Mouse (Mus musculus): ENCODE data around the gene Tns2. TPM values are rescaled to one million over a fixed set of nuclear protein-coding genes. Genes with fewer than 3 reads are reported as not detected.

The Tns2 gene
- 18.6 and 24.0 TPM in 2 replicates for polyA plus RNA-seq (2015; fragmentation: Nextera tagmentation; extraction: Ambion mirVana)

GRCm38 (mm10) chr15:102100161-102100981, at the start of gene Tns2:
TSS of gene Tns2 (plus strand) at chr15:102100413.

GRCm38 (mm10) chr15:102073559-102074069, 26.6 kb upstream of the Tns2 start, which contains the start of gene Eif4b:
TSS of gene Eif4b (plus strand) at chr15:102073773.

GRCm38 (mm10) chr15:102136129-102136758, 36.0 kb downstream of the Tns2 start, which contains the start of gene Spryd3:
TSS of gene Spryd3 (minus strand) at chr15:102136234.

GRCm38 (mm10) chr15:102144274-102144711, 44.1 kb downstream of the Tns2 start, which contains the start of gene Igfbp6:
TSS of gene Igfbp6 (plus strand) at chr15:102144362.

GRCm38 (mm10) chr15:102150301-102151135, 50.3 kb downstream of the Tns2 start, which contains the start of gene Soat2:
TSS of gene Soat2 (plus strand) at chr15:102150526.

Other genes with a start within 250 kb of the Tns2 start
- gene Krt1, start 249.6 kb upstream of the Tns2 start, polyA plus RNA-seq (2015; fragmentation: Nextera tagmentation; extraction: Ambion mirVana) = 0.80 and 1.2 TPM in 2 replicates
- 0.08 TPM in 1 of 2 replicates, not detected in the other for gene Krt77, start 230.7 kb upstream of the Tns2 start, polyA plus RNA-seq (2015; fragmentation: Nextera tagmentation; extraction: Ambion mirVana)
- gene Krt76, start 207.5 kb upstream of the Tns2 start, polyA plus RNA-seq (2015; fragmentation: Nextera tagmentation; extraction: Ambion mirVana) = not detected in 2 replicates
- 113 and 146 TPM in 2 replicates for gene Krt4, start 175.7 kb upstream of the Tns2 start, polyA plus RNA-seq (2015; fragmentation: Nextera tagmentation; extraction: Ambion mirVana)
- gene Krt79, start 160.1 kb upstream of the Tns2 start, polyA plus RNA-seq (2015; fragmentation: Nextera tagmentation; extraction: Ambion mirVana) = 0.47 and 0.71 TPM in 2 replicates
- 2.1 and 2.2 TPM in 2 replicates for gene Krt78, start 146.1 kb upstream of the Tns2 start, polyA plus RNA-seq (2015; fragmentation: Nextera tagmentation; extraction: Ambion mirVana)
- gene Krt8, start 95.9 kb upstream of the Tns2 start, polyA plus RNA-seq (2015; fragmentation: Nextera tagmentation; extraction: Ambion mirVana) = 1,267 and 1,548 TPM in 2 replicates
- 1,517 and 1,777 TPM in 2 replicates for gene Krt18, start 72.2 kb upstream of the Tns2 start, polyA plus RNA-seq (2015; fragmentation: Nextera tagmentation; extraction: Ambion mirVana)
- gene Eif4b, start 26.6 kb upstream of the Tns2 start, polyA plus RNA-seq (2015; fragmentation: Nextera tagmentation; extraction: Ambion mirVana) = 68.1 and 68.6 TPM in 2 replicates
- gene Spryd3, start 35.8 kb downstream of the Tns2 start, polyA plus RNA-seq (2015; fragmentation: Nextera tagmentation; extraction: Ambion mirVana) = 26.5 and 29.8 TPM in 2 replicates
- gene Igfbp6, start 43.9 kb downstream of the Tns2 start, polyA plus RNA-seq (2015; fragmentation: Nextera tagmentation; extraction: Ambion mirVana) = 78.2 and 93.2 TPM in 2 replicates
- gene Soat2, start 50.1 kb downstream of the Tns2 start, polyA plus RNA-seq (2015; fragmentation: Nextera tagmentation; extraction: Ambion mirVana) = 0.16 and 0.88 TPM in 2 replicates
- gene Zfp740, start 102.8 kb downstream of the Tns2 start, polyA plus RNA-seq (2015; fragmentation: Nextera tagmentation; extraction: Ambion mirVana) = 21.3 and 21.8 TPM in 2 replicates
- 54.0 and 55.8 TPM in 2 replicates for gene Csad, start 104.3 kb downstream of the Tns2 start, polyA plus RNA-seq (2015; fragmentation: Nextera tagmentation; extraction: Ambion mirVana)
- gene Itgb7, start 131.5 kb downstream of the Tns2 start, polyA plus RNA-seq (2015; fragmentation: Nextera tagmentation; extraction: Ambion mirVana) = 1.2 and 2.5 TPM in 2 replicates
- 27.1 and 28.4 TPM in 2 replicates for gene Rarg, start 157.1 kb downstream of the Tns2 start, polyA plus RNA-seq (2015; fragmentation: Nextera tagmentation; extraction: Ambion mirVana)
- gene Gm9918, start 170.2 kb downstream of the Tns2 start, polyA plus RNA-seq (2015; fragmentation: Nextera tagmentation; extraction: Ambion mirVana) = 0.07 TPM in 1 of 2 replicates, not detected in the other
- 81.9 and 85.2 TPM in 2 replicates for gene Mfsd5, start 179.0 kb downstream of the Tns2 start, polyA plus RNA-seq (2015; fragmentation: Nextera tagmentation; extraction: Ambion mirVana)
- 4.2 and 5.0 TPM in 2 replicates for gene Espl1, start 195.9 kb downstream of the Tns2 start, polyA plus RNA-seq (2015; fragmentation: Nextera tagmentation; extraction: Ambion mirVana)
- gene Pfdn5, start 225.7 kb downstream of the Tns2 start, polyA plus RNA-seq (2015; fragmentation: Nextera tagmentation; extraction: Ambion mirVana) = 296 and 317 TPM in 2 replicates
- 46.2 and 48.2 TPM in 2 replicates for gene Myg1, start 231.3 kb downstream of the Tns2 start, polyA plus RNA-seq (2015; fragmentation: Nextera tagmentation; extraction: Ambion mirVana)